Mouse (Mus musculus) mouse trophoblast stem cell (cell line): ENCODE results near the gene Card19.

Experiments
- in situ Hi-C, 2 experiments: fragments of 300-500 bp; cut with MseI, MboI; formaldehyde crosslinking; loops; 2 replicates in 1 of 2; 3 replicates in 1 of 2; pipeline ENCODE4 v1.15.1; 2025

The Card19 gene

GRCm38 (mm10) chr13:49225633-49226032 lies 9.8 kb upstream of the Card19 start:
- in situ Hi-C loops: no loop called here

DNA sequence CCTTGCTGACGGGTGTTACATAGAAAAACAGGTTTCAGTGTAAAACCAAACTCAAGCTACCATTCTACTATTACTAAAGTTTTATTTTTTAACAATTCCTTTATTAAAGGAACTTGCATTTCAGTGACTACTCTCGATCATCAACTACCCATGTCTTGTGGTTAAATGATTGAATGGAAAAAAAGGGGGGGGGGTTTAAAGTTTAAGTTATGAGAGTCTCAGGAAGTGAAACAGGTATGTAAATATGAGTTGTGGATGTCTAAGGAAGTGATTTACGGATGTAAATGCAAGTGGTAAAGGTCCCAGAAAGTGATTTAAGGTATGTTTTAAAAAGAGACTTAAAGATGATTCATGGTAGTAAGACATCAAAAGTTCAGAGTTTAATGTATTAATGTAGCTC lies 9.3 kb upstream of the Card19 start:
- in situ Hi-C loops: no loop called here

- in situ Hi-C loops: no loop called here
These were observed 8.9 kb upstream of the Card19 start for GRCm38 (mm10) chr13:49224729-49225128.

DNA sequence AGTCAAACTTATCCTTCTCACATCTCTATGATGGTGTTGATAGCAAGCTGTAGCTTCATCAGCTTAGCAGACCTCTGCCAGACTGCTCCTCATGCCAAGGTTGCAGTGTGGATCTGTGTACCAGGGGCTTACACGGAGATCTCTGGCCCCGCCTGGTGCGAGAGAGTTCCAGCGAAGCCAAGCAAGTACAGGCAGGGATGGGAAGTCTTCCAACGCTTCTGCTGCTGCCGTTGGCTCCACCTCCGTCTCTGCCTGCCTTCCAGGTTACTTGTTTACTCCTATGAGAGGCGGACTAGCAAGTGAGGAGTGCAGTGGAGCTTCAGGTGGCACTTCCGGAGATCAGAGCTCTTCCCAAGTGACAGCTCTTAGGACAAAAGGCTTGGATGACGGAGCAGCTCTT lies 8.5 kb upstream of the Card19 start:
- in situ Hi-C loops: no loop called here

GRCm38 (mm10) chr13:49220912-49221311 lies 5.1 kb upstream of the Card19 start:
- in situ Hi-C loops: no loop called here

GRCm38 (mm10) chr13:49219367-49219766 lies 3.5 kb upstream of the Card19 start:
- in situ Hi-C loops: no loop called here

DNA sequence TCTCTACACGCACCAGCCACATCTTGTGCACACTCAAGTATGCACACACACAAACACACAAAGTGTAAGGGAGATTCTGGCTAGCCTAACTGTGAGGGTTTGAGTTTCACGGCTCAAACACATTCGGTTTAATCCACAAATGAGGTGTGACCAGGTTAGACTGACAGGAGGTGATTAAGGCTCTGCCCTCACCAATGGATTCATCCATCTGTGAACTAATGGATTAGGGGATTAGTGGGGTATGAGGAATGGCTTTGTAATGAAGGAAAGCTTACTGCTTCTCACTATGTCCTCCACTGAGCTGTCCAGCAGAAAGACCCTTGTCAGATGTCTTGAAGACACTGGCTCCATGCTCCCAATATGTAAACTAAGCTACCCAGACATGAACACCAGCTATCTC lies 2.8 kb upstream of the Card19 start:
- in situ Hi-C loops: no loop called here

- in situ Hi-C loops: no loop called here
These were observed 1.1 kb upstream of the Card19 start for GRCm38 (mm10) chr13:49216808-49217561.

- in situ Hi-C loops: no loop called here
These were observed 349 bp upstream of the Card19 start for GRCm38 (mm10) chr13:49216220-49216552.

GRCm38 (mm10) chr13:49215128-49215503 lies 721 bp downstream of the Card19 start:
- in situ Hi-C loops: no loop called here

DNA sequence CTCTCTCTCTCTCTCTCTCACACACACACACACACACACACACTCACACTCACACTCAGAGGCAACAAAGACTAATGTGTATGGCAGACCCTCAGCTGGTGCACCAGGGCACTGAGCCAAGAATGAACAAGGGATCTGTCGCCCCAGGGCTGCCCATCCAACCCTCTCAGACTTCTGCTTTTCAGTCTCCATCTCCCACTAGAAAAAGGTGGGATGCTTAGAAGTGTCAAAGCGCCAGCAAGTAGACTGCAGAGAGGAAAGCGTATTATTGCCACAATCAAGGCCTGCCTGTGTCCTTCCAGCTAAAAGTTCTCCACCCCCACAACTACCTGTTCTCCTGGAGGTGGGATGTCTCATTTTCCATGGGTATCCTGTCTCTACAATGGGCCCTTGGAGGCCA lies 1.4 kb downstream of the Card19 start:
- in situ Hi-C loops: no loop called here

DNA sequence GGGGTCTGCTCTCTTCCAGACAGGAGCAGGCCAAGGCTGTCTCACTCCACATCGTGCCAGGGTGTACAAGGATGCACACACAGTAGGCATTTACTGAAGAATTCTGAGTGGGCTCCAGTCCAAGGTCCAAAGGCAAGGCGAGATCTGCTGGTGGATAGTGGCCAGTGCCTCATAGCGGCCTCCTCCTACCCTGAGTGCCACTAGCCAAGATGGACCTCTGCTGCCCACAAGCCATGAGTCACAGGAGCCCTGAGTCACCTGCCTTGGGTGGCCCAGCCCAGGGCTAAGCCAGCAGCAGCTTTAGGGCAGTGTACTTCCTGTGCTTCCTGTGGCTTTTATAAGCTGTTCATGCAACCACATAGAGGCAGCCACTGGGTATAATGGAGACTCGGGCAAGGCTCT lies 2.3 kb downstream of the Card19 start:
- in situ Hi-C loops: no loop called here

DNA sequence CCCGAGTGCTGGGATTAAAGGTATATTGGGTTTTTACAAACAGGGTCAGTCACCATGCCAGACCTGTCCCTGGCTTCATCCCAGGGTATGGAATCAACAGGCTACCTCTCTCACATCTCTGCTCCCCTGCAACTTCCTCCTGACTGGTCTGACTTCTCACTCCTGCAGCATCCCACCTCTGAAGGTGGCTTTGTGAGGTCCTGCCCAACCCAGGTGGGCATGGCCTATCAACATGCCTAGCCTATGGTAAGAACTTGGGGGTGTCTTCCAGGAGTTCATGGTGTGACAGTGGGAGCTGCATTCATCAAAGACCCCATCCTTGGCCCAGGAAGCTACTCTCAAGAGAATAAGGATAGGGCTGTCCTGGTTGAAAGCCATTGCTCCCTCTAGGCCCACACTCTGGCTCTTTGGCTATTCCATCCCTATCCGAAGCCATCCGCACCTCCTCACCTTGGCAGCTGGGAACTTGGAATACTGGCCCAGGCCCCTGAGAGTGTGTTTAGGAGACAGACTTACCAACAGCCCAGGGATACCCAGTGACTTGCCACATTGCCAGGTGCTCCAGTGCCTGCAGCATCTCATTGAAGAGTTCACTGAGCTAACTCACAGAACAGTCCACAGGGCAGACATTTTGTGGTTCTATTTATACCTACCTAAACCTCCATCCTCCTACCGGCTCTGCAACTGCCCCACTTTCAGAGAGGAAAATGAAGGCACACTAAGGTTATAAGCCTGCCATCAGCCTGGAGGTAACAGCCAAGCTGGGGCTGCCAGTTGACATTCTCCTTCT lies 2.9 kb downstream of the Card19 start:
- in situ Hi-C loops: no loop called here

DNA sequence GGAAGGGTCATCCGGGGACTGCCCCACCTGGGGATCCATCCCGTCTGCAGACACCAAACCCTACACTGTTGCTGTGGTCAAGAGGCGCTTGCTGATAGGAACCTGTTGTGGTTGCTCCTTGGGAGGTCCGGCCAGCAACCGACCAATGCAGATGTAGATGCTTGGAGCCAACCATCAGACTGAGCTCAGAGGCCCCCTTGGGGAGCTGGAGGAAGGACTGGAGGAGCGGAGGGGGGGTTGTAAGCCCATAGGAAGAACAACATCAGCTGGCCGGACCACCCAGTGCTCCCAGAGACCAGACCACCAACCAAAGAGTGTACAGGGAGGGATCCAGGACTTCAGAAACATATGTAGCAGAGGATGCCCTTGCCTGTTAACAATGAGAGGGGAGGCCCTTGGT lies 6.5 kb downstream of the Card19 start:
- in situ Hi-C loops: no loop called here

- in situ Hi-C loops: no loop called here
These were observed 9.5 kb downstream of the Card19 start for GRCm38 (mm10) chr13:49206341-49206740.

- in situ Hi-C loops: no loop called here
These were observed 10.3 kb downstream of the Card19 start for GRCm38 (mm10) chr13:49205381-49205998.

- in situ Hi-C loops: no loop called here
These were observed 13.3 kb downstream of the Card19 start for GRCm38 (mm10) chr13:49202556-49202955.

DNA sequence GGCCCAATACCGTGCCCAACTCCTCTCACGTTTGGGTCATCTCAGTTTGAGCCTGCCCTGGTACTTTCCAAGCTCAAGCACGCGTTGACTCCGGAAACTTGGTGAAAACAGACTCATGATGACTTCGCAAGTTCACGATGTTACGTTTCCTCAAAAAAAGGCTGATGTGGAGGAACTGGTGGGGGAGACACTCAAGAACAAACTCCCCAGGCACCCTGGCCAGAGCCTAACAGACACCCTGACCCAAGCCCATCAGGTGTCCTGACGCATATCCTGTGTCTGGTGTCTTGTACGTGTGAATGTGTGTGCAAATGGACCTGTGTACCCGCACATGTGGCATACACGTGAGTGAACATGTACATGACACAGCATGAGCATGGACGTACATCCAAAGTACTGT lies 15.1 kb downstream of the Card19 start:
- in situ Hi-C loops: no loop called here

GRCm38 (mm10) chr13:49199891-49200290 lies 15.9 kb downstream of the Card19 start:
- in situ Hi-C loops: no loop called here

DNA sequence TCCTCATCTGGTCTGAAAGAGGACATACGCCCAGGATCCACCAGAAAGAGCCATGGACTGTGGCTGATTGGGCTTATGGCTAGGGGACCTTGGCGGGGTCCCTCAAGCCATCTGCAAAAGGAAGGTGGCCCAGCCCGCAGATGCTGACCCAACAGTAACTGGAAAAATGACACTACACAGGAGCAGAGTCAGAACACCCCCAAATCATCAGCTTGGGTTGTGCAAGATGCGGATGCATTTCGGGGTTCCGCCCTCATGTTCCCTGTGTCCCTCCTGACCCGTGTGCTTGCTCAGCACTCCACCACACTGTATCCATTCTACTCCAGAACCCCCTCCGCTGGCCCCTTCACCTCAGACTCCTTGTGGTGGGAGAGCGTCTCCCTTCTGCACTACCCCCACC lies 17.1 kb downstream of the Card19 start:
- in situ Hi-C loops: no loop called here

GRCm38 (mm10) chr13:49196766-49197165 lies 19.1 kb downstream of the Card19 start:
- in situ Hi-C loops: no loop called here

DNA sequence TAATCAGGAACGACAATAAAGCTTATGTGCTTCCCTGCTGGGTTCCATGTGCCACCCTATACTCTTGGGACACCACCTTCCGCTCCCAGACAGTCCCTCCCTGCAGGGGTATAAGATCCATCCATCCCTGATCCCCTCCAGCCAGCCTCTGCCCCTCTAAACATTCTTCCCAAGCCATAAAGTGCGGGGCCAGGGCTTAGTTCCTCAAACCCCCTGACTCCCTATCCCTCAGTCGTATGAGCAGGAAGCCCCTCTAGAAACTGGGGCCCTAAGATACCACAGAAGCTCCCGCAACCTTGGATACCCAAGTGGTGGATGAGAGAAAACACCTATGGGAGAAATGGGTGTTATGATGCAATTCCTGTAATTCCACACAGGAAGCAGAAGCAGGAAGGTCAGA lies 19.6 kb downstream of the Card19 start:
- in situ Hi-C loops: no loop called here

DNA sequence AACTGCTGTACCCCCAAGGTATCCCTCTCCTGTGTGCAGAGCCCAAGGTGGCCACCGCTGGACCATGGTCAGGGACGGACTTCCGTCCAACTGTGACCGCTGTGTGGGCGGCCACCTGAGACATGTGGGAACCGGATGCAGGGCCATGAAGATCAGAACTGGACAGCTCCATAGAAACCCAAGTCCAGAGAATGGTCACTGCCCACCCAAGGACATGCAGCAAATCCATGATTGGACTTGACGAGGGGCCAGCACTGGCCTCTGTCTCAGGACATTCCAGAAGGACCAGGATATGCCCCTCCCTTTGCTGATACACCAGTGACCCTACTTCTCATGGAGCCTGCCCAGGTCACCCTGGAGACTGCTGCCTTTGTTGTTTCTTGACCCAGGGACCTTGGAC lies 20.2 kb downstream of the Card19 start:
- in situ Hi-C loops: no loop called here
